ENCODE assay signal across 21 mouse cellular contexts in the genomic region with DNA sequence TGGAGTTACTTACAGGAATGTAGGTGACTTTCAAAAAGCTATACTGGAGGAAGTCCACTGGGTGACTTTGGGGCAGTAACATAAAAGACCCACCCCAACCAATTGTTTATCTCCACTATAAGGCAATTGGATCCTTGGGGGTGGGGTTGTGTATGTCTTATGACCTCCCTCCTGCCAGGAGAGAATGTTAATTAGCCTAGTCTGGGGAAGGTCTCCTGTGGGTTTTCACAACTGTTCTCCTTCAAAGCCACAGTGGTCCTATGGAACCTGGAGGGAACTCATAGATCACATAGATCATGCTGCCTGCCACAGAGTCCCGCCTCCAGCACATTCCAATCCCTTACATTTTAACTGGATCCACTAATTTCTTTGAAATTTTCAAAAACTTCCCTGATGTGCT.
A peak's percentile ranks its signal among the peaks of the same experiment; 100 is the strongest.
DNase-seq lines count a peak whose midpoint lies in the region; ATAC-seq and TF ChIP-seq lines count a peak whose summit lies in the region.
"Had no signal": no experiment of that assay in that cellular context is flagged by ENCODE, and none has a peak within 500 bp of the region (broad histone marks: within the 10 kb centered on the region; RNA-seq: fewer than 3 reads in every experiment).

No protein-coding gene starts in this region.

- 0 out of 2 replicates have a peak, but pooled peaks cover 5% of the 10 kb centered on the region for H3K4me1 ChIP-seq in kidney, embryonic 16.5 days (ENCODE audit: insufficient read depth, low read length)
- H3K4me1 ChIP-seq in lung, adult 2 months (ENCODE audit: control insufficient read depth, insufficient read depth, low read length): no peaks in the 10 kb centered on the region
- H3K4me1 ChIP-seq: embryonic facial prominence, embryonic 15.5 days; heart, embryonic 15.5 days; intestine, embryonic 15.5 days had no signal

- H3K27ac ChIP-seq in kidney, embryonic 16.5 days (ENCODE audit: low read length): no peak overlapping the region
- H3K27ac ChIP-seq: embryonic facial prominence, embryonic 15.5 days; forebrain, embryonic 15.5 days; heart, adult 2 months; heart, embryonic 15.5 days; hindbrain, embryonic 14.5 days; intestine, embryonic 15.5 days had no signal

- H3K36me3 ChIP-seq in kidney, embryonic 16.5 days (ENCODE audit: insufficient read depth, low read length): no peaks in the 10 kb centered on the region
- H3K36me3 ChIP-seq: embryonic facial prominence, embryonic 15.5 days; forebrain, embryonic 15.5 days; heart, embryonic 15.5 days; intestine, embryonic 15.5 days had no signal

- no peak for TF ChIP-seq POLR2A in lung, adult 2 months (IDR thresholded peaks at IDR 0.05; ENCODE audit: borderline replicate concordance, extremely low read depth, low read depth, low read length)

- H3K9ac ChIP-seq in kidney, embryonic 16.5 days (replicated peaks; ENCODE audit: low read length): no peak overlapping the region
- H3K9ac ChIP-seq: embryonic facial prominence, embryonic 15.5 days; forebrain, embryonic 15.5 days; heart, embryonic 15.5 days; hindbrain, embryonic 14.5 days; intestine, embryonic 15.5 days had no signal

- ATAC-seq in kidney, embryonic 16.5 days (ENCODE audit: low FRiP score, low TSS enrichment): peak; percentile 19; the same call in 1 of the 2 replicates
- ATAC-seq: forebrain, embryonic 15.5 days; intestine, embryonic 15.5 days; Patski had no signal

- H3K4me2 ChIP-seq in kidney, embryonic 16.5 days (replicated peaks; ENCODE audit: low read depth, low read length): no peak overlapping the region
- H3K4me2 ChIP-seq: embryonic facial prominence, embryonic 15.5 days; forebrain, embryonic 15.5 days; heart, embryonic 11.5 days; heart, embryonic 15.5 days; hindbrain, embryonic 14.5 days; intestine, embryonic 15.5 days had no signal

- no peaks in the 10 kb centered on the region for H3K27me3 ChIP-seq in kidney, embryonic 16.5 days (ENCODE audit: insufficient read depth, low read length)
- H3K27me3 ChIP-seq: embryonic facial prominence, embryonic 15.5 days; forebrain, embryonic 15.5 days; heart, embryonic 15.5 days; intestine, embryonic 15.5 days had no signal

- no peak overlapping the region for H3K4me3 ChIP-seq in kidney, embryonic 16.5 days (ENCODE audit: low read length)
- no peak overlapping the region for H3K4me3 ChIP-seq in lung, adult 2 months (replicated peaks; ENCODE audit: extremely low read depth, low read depth, low read length)
- H3K4me3 ChIP-seq: embryonic facial prominence, embryonic 15.5 days; forebrain, embryonic 15.5 days; heart, adult 2 months; heart, embryonic 15.5 days; intestine, embryonic 15.5 days had no signal

- WGBS in kidney, embryonic 16.5 days: 54% methylated on average over 1 of the region's 1 CpGs
- WGBS in lung, adult 2 months: 76% methylated on average over 1 of the region's 1 CpGs

- H3K9me3 ChIP-seq in kidney, embryonic 16.5 days (ENCODE audit: low read length): no peaks in the 10 kb centered on the region
- H3K9me3 ChIP-seq: embryonic facial prominence, embryonic 15.5 days; forebrain, embryonic 15.5 days; heart, embryonic 15.5 days; intestine, embryonic 15.5 days had no signal

- TF ChIP-seq CTCF in lung, adult 2 months (IDR thresholded peaks at IDR 0.05; ENCODE audit: insufficient read depth, low read length): no peak

- no peak for DNase-seq in kidney, adult 18-20 months
- peak; percentile 49 for DNase-seq in R1 (ENCODE audit: low read depth, low spot score)
- DNase-seq in forelimb bud, embryonic 11.5 days (ENCODE audit: low read depth, low spot score): peak; percentile 56
- DNase-seq in lung, postnatal 25 days (ENCODE audit: low spot score): no peak
- DNase-seq in urinary bladder, postnatal 4 days (ENCODE audit: low spot score in 2 of 2): no peak
- no peak for DNase-seq in lung, adult 2 months
- DNase-seq: adrenal gland, adult 8-10 months; adrenal gland, postnatal 36 days; cerebellum, adult 2 months; cerebellum, postnatal 14 days; gastrocnemius, postnatal 10 days; heart, adult 2 months; heart, postnatal 14 days had no signal

Comparison
In these comparisons a context has a peak if more than half of its experiments do, and no peak if none do; other contexts are left out.
1. DNase-seq: peak in R1 (single experiment) and forelimb bud, embryonic 11.5 days (single experiment); none in kidney, adult 18-20 months (single experiment), lung, postnatal 25 days (single experiment), urinary bladder, postnatal 4 days (0 of 2) and lung, adult 2 months (single experiment).